Mouse (Mus musculus) brain, embryonic 14.5 days (tissue): ENCODE results near the gene Rims3. TPM values are rescaled to one million over a fixed set of nuclear protein-coding genes. Genes with fewer than 3 reads are reported as not detected.

Experiments
- DNase-seq: peaks from one replicate; pipeline ENCODE4 v3.0.0-alpha.2; 2011; ENCODE audit warnings: low read depth
- CTCF ChIP-seq: fragments of 200-500 bp; IDR thresholded peaks from 2 replicates; pipeline ENCODE4 v1.5.1; 2012; ENCODE audit warnings: inconsistent platforms, mild to moderate bottlenecking, moderate library complexity, borderline replicate concordance; ENCODE audit not compliant: insufficient read depth, insufficient read length; ENCODE audit errors: extremely low read depth
- POLR2A ChIP-seq: fragments of 200-500 bp; IDR thresholded peaks from 2 replicates; pipeline ENCODE4 v1.6.1; 2012; ENCODE audit warnings: mild to moderate bottlenecking, inconsistent platforms, borderline replicate concordance; ENCODE audit not compliant: poor library complexity, insufficient read depth, insufficient read length, severe bottlenecking; ENCODE audit errors: extremely low read depth
- polyA plus RNA-seq: library from polyadenylated mRNA; depleted of rRNA; stranded (reverse); fragments of >200 nt; gene quantifications from 2 replicates; pipeline ENCODE4 v1.2.3, GENCODE M21; 2012

Rims3 gene
- polyA plus RNA-seq, 1 experiment, result 39.8 TPM

DNA sequence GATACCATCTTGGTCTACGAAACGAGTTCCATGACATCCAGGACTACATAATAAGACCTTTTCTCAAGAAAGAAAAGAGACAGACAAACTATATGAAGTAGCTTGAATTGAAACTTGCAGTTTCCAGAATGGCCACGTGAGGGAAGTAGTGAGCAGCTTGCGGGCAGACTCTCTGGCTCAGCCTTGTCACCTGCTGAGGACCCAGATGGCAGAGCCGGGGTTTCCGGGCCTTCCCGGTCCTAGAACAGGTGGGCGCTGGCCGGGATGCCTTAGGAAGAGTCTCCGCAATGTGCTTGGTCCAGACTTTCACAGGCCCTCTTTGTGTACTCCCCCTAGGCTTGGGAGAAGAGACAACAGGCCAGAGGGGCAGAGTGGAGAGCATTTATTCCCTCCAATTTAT, 3.7 kb upstream of the Rims3 start:
- DNase-seq, result peak; percentile 84

GRCm38 (mm10) chr4:120855360-120856060, 894 bp downstream of the Rims3 start:
- DNase-seq, result peak; percentile 14
- no peak for TF ChIP-seq POLR2A
- no peak for TF ChIP-seq CTCF

More for the DNA sequence above, 3.7 kb upstream of the Rims3 start:
- no peak for TF ChIP-seq POLR2A
- peak; percentile 87 for TF ChIP-seq CTCF

DNA sequence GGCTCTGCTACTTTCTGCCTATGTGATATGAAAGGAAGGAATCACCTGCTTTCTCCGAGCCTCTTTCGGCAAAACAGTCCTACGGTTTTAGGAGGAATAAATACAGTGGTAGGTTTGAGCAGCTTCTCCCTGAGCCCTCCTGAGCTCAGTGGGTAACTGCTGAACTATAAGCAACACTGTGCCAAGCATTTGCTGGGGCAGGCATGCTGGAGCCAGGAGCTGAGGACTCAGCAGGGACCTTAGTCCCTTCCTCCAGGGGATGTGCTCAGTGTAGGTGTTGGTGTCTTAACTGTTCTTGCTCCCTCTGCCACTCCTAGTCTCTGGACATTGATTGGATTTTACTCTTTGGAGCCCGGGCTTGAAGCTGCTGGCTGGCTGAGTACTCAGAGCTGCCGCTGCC, 1.8 kb downstream of the Rims3 start:
- TF ChIP-seq POLR2A (no peak), CTCF (no peak)
- DNase-seq, result no peak

DNA sequence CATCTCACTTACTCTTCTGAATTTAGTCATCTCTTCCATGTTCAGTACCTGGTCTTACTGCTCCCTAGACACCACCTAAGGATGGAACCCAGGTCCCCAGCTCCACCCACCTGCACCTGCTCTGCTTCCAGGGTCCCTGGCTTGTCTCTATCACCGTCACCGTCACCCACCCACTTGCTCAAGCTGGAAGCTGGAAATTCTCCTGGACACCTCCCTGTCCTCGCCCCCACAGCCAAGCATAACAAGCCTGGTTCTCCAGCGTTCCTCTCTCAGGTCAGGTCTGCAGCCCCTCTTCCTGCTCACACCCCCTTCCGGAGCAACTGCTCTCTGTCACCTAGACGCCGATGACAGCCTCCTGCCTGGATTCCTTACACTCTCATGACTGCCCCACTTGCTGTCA, 5.2 kb downstream of the Rims3 start:
- DNase-seq, result no peak
- no peak for TF ChIP-seq POLR2A
- no peak for TF ChIP-seq CTCF

DNA sequence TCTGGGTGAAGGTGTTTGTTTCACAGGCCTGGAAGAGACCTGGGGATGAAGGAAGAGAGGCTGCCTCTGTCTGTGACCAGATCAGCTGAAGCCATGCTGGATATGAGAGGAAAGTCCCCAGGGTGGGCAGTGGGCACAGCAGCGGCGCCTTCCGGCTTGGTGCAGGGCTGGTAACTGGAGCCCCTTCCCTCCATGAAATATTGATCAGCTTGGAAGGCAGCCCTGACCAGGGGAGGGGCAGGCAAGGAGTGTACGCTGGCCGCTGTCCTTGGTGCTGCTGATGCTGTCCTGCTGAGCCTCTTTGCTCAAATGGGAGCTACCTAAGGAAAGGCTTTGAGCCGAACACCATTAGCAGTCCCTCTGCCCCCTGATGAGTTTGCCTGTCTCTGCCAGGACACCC, 11.6 kb downstream of the Rims3 start:
- TF ChIP-seq CTCF, result no peak
- no peak for TF ChIP-seq POLR2A
- peak; percentile 35 for DNase-seq

DNA sequence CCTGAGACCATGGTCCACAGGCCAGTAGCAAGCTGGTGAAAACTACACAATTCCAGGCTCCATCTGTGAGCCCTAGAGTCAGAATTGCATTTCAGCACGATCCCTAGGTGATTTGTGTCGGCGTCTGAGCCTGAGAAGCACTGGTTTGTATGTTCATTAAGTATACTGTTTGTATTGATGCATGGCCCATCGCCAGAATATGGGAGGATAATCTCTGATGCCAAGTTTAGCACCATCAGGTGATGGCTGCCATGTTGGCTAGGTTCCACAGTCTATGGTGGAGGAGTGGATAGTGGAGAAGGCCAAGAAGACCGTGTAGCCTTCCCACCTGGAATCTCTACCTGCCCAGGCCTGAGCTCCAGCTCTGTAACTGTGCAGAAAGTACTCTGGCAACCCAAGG, 13.6 kb downstream of the Rims3 start:
- peak; percentile 30 for DNase-seq
- TF ChIP-seq POLR2A, result no peak
- no peak for TF ChIP-seq CTCF

DNA sequence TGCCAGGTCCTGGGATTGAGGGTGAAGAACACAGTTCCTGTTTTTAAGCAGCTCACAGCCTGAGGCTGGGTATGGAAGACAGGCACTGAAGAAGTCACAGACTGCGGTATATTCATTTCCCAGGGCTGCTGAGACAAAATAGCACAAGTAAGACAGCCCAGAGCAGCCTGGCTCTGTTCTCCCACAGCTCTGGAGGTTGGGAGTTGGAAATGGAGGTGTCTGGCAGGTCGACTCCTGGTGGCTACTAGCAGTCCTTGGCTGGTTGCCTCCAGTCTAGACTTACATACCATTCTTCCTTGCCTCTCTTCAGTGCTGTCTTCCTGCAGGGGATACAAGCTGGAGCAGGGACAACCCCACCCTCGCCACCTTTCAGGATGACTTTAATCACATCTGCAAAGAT, 14.4 kb downstream of the Rims3 start:
- DNase-seq, result no peak
- TF ChIP-seq POLR2A (no peak), CTCF (no peak)

- TF ChIP-seq CTCF, result no peak
- no peak for TF ChIP-seq POLR2A
- DNase-seq, result peak; percentile 62
These were observed 15.7 kb downstream of the Rims3 start for GRCm38 (mm10) chr4:120870262-120870748.

- DNase-seq, result no peak
- TF ChIP-seq POLR2A (no peak), CTCF (no peak)
These were observed 21.3 kb downstream of the Rims3 start for GRCm38 (mm10) chr4:120875961-120876360.

DNA sequence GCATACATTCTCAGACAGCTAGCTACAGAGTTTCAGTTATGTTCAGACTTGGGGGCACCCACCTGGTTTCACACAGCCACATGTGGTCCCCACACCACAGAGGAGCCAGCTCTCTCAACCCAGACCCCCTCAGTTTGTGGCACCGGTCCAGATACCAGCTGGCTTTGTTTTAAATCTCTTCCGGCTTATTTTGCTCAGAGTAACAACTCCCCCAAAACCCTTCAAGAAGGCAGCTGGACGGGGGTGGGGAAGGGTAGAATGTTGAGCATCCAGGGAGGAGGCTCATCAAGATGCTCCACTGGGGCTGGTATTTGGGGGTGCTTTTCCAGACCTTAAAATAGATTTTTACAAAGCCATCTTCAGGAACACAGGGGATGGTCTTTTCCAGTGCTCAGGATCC, 24.1 kb downstream of the Rims3 start:
- TF ChIP-seq CTCF, result no peak
- TF ChIP-seq POLR2A, result no peak
- peak; percentile 46 for DNase-seq

DNA sequence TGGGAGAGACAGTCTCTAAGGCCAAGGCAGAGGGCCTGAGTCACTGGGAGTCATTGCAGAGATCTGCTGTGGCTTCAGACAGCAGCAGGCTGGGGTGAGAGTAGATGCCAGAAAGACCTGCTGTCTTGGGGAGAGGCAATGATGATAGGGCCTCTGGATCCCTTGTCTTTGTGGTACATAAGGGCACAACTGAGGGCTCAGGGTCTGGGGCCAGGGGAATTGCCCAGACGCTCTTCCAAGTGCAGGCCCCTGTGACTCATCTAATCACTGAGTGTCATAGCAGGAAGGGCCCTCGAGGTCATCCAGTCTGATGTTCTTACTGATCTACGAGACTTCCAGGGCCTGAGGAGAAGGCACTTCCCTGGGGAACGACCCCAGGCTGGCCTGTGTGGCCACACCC, 24.8 kb downstream of the Rims3 start:
- DNase-seq, result no peak

More for the DNA sequence above, 24.8 kb downstream of the Rims3 start:
- TF ChIP-seq POLR2A, result no peak
- no peak for TF ChIP-seq CTCF
